Mouse (Mus musculus) kidney, adult 2 months (tissue): ENCODE results near the gene Pex7.

Source experiments
- CTCF ChIP-seq: fragments of 200-500 bp; conservative IDR thresholded peaks from 2 replicates; pipeline ENCODE4 v1.5.1; 2011; ENCODE audit warnings: low read depth, mild to moderate bottlenecking, control low read depth, low read length, moderate library complexity, mixed read lengths; ENCODE audit not compliant: insufficient read depth, insufficient read length
- POLR2A ChIP-seq: fragments of 200-500 bp; IDR thresholded peaks from one replicate; pipeline ENCODE4 v1.6.1; 2011; ENCODE audit warnings: low read depth, low read length, control low read depth

DNA sequence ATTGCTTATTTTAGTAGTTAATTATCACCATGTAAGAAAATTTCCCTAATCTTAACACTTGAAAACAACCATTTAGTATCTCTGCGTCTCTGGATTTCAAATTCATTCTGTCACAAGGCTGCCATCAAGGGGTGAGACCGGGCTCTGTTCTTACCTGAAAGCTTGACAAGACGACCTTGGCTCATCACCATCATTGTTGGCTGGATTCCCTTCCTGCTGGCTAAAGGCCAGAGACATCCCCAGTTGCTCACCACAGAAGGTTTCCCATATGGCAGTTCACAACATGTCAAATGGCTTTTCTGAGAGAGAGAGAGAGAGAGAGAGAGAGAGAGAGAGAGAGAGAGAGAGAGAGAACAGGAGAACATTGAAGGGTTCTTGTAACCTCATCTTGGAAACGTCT lies 14.9 kb upstream of the Pex7 start:
- TF ChIP-seq CTCF: no peak
- no peak for TF ChIP-seq POLR2A
